Mouse (Mus musculus) hindbrain, embryonic 15.5 days (tissue): ENCODE measurements at regions not wholly inside any gene's neighbourhood (a gene's known extent, or its start where the extent isn't known, plus 50 kb on each side); places are given as distances from the start of the nearest gene placed in this dataset.

ENCODE experiments used
- ATAC-seq: fragments of 200-750 bp; cut with Nextera tagmentation; 2 replicates; pipeline ENCODE4 v1.8.0; 2017; ENCODE audit warnings: low read depth, moderate number of reproducible peaks, moderate TSS enrichment; ENCODE audit not compliant: low FRiP score
- H3K27ac ChIP-seq: fragments of 300-500 bp; sonication (generic); replicated peaks from 2 replicates; pipeline ENCODE4 v1.5.1; 2015; ENCODE audit warnings: mild to moderate bottlenecking, inconsistent platforms
- H3K27me3 ChIP-seq: fragments of 300-500 bp; sonication (generic); 2 replicates; pipeline ENCODE4 v1.6.1; 2015; ENCODE audit warnings: control low read depth, inconsistent platforms
- H3K36me3 ChIP-seq: fragments of 300-500 bp; sonication (generic); 2 replicates; pipeline ENCODE4 v1.6.1; 2015; ENCODE audit warnings: control low read depth, inconsistent platforms
- H3K4me1 ChIP-seq: fragments of 300-500 bp; sonication (generic); replicated peaks from 2 replicates; pipeline ENCODE4 v1.6.1; 2015; ENCODE audit warnings: control low read depth, inconsistent platforms
- H3K4me2 ChIP-seq: fragments of 300-500 bp; sonication (generic); 2 replicates; pipeline ENCODE4 v1.6.1; 2015; ENCODE audit warnings: moderate library complexity, mild to moderate bottlenecking, inconsistent platforms
- H3K4me3 ChIP-seq: fragments of 300-500 bp; sonication (generic); 2 replicates; pipeline ENCODE4 v1.5.1; 2015; ENCODE audit warnings: mild to moderate bottlenecking, inconsistent platforms
- H3K9ac ChIP-seq: fragments of 300-500 bp; sonication (generic); 2 replicates; pipeline ENCODE4 v1.6.1; 2015; ENCODE audit warnings: inconsistent platforms
- H3K9me3 ChIP-seq: fragments of 300-500 bp; sonication (generic); 2 replicates; pipeline ENCODE4 v1.6.1; 2016; ENCODE audit warnings: control low read depth, inconsistent platforms
- WGBS: fragments of 180-500 bp; shearing (Covaris S2); methylation state at CpG from one replicate; pipeline ENCODE4 v1.1.7; 2015; 5-methylcytosine and 5-hydroxymethylcytosine counted together

DNA sequence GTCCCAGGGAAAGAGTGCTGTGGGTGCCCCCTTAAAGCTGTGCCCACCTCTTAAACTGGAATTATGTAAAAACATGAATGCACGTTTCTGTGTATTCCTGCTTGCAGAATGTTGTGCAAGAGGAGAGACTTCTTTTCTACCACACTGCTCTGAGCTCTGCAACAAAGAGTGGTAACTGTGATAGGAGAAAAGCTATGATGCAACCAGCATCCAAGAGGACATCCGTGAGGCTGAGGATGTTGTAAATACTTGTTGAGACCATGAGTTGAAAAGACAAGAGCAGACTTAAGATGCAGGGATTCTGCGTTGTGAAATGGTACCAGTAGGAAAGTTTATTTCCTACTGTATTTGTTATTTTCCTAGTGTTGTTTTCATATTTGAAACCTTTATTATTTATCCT is 56.0 kb upstream of the Arhgap11a start:
- no peak for ATAC-seq
- Histone ChIP-seq H3K27me3 (no peaks in the 10 kb centered on the region), H3K9me3 (no peaks in the 10 kb centered on the region), H3K4me3 (no peak overlapping the region), H3K36me3 (no peaks in the 10 kb centered on the region), H3K9ac (no peak overlapping the region), H3K27ac (no peak overlapping the region), H3K4me1 (no peaks in the 10 kb centered on the region; the same call in 1 of the 2 replicates), H3K4me2 (no peak overlapping the region)
- WGBS: 83% methylated on average over 3 of the region's 3 CpGs

DNA sequence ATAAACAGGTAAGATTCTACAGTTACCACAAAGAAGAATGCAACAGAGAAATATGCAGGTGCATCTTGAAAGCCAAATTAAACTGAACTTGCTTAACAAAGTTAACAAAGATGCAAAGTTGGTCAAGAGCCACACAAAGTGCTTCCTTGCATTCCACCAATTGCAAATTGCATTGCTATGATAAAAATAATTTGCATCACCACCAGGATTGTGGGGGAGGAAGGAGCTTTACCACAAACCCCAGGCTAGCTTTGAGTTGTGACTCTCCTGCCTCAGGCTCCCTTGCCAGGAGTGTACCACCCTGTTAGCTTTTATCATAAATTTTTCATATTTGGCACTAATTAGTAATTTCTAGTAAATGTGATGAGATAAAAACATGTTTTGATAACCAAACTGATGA is 55.4 kb upstream of the Arhgap11a start:
- Histone ChIP-seq H3K27ac (no peak overlapping the region), H3K9me3 (no peaks in the 10 kb centered on the region), H3K4me2 (no peak overlapping the region), H3K27me3 (no peaks in the 10 kb centered on the region), H3K36me3 (no peaks in the 10 kb centered on the region), H3K9ac (no peak overlapping the region), H3K4me3 (no peak overlapping the region), H3K4me1 (no peaks in the 10 kb centered on the region; the same call in 1 of the 2 replicates)
- ATAC-seq: no peak

DNA sequence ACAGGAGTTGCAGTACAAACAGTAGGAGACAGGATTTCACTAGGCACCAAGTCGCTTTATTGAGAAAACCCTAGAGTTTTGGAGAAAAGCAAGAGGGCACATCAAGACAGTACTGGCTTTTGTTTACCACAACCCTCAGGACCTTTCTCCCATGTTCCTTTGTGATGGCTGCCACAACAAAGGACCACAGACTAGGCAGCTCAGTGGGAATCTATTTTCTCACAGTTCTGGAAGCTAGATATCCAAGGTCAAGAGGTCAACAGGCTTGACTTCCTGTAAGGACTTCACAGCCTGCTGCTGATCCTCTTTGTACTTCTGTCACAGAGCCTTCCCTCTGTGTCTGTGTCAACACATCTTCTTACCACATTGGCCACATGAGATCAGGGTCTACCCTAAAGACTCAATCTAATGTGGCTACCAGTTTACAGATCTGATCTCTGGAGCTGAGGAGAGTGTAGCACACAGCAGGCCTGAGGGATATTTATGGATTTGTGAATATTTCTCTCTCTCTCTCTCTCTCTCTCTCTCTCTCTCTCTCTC is 54.6 kb upstream of the Arhgap11a start:
- Histone ChIP-seq H3K36me3 (no peaks in the 10 kb centered on the region), H3K9me3 (no peaks in the 10 kb centered on the region), H3K27me3 (no peaks in the 10 kb centered on the region), H3K4me3 (no peak overlapping the region), H3K4me1 (no peaks in the 10 kb centered on the region; the same call in 1 of the 2 replicates), H3K27ac (no peak overlapping the region), H3K4me2 (no peak overlapping the region), H3K9ac (no peak overlapping the region)
- WGBS: 10% methylated on average over 1 of the region's 1 CpGs
- no peak for ATAC-seq

DNA sequence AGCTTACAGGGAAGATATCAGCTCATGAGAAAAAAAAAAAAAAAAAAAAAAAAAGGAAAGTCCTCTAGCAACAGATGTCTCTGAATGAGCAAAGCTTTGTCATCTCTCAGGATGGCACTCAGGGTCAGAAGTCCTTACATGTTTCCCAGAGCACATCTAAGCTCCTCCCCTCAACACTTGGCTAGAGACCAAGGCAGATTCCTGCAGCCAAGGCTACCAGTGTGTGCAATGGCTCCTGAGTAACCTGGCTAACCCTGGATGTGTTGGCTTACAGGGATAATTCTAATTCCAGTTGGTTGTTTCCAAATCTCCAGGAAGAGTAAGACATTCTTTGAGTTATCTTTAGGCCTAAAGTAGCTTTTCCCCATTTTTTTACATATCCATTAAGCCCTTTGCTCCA is 53.9 kb upstream of the Arhgap11a start:
- Histone ChIP-seq H3K4me3 (no peak overlapping the region), H3K9ac (no peak overlapping the region), H3K27me3 (no peaks in the 10 kb centered on the region)

DNA sequence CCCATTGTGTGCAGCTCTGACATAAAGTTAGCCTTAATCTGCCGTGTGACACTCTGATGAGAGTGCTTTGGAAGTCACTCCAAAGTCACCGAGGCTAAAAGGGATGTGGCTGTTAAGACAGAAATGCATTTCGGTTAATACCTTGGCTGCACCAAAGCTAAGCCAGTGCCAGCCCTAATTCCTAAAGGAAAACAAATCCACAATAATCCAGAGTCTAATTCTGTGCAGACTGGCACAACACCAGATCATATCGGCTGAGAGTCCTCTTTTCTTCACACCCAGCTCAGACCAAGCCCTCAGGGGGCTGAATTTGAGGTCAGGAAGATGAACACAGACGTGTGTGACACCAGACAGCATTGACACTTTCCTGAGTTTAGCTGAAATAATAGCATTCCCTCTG is 52.0 kb upstream of the Arhgap11a start:
- no peaks in the 10 kb centered on the region for H3K9me3 ChIP-seq
- ATAC-seq: no peak
- H3K36me3 ChIP-seq: no peaks in the 10 kb centered on the region
- H3K27me3 ChIP-seq: no peaks in the 10 kb centered on the region
- H3K4me2 ChIP-seq: no peak overlapping the region
- WGBS: 32% methylated on average over 5 of the region's 5 CpGs
- no peak overlapping the region for H3K27ac ChIP-seq
- H3K4me3 ChIP-seq: no peak overlapping the region
- H3K4me1 ChIP-seq: no peaks in the 10 kb centered on the region; the same call in 1 of the 2 replicates
- H3K9ac ChIP-seq: no peak overlapping the region

More for the DNA sequence above, 53.9 kb upstream of the Arhgap11a start:
- no peaks in the 10 kb centered on the region for H3K9me3 ChIP-seq
- no peak for ATAC-seq
- H3K4me1 ChIP-seq: no peaks in the 10 kb centered on the region; the same call in 1 of the 2 replicates
- H3K4me2 ChIP-seq: no peak overlapping the region
- H3K27ac ChIP-seq: no peak overlapping the region
- no peaks in the 10 kb centered on the region for H3K36me3 ChIP-seq

DNA sequence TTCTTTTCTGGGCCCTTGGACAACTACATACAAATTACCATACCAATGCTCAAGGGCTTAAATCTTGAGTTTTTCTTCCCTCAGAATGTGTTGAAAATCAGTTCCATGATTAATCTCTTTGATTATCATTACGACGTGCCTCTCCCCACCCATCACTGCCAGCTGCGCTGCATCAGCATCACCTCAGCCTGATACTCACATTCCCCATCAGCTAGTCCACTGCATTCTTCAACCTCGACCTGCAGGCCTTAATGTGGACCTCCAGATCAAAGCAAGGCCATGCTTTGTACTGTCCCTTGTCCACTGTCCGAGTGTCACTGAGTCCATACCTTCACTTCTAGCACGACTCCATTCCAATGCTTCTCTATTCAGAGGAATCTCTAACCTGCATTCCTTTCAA is 50.3 kb upstream of the Arhgap11a start:
- H3K9me3 ChIP-seq: no peaks in the 10 kb centered on the region
- H3K27ac ChIP-seq: no peak overlapping the region
- 84% methylated on average over 6 of the region's 6 CpGs for WGBS
- ATAC-seq: no peak
- no peak overlapping the region for H3K4me2 ChIP-seq
- H3K9ac ChIP-seq: no peak overlapping the region
- no peaks in the 10 kb centered on the region; the same call in 1 of the 2 replicates for H3K4me1 ChIP-seq
- H3K27me3 ChIP-seq: no peaks in the 10 kb centered on the region
- H3K4me3 ChIP-seq: no peak overlapping the region
- H3K36me3 ChIP-seq: no peaks in the 10 kb centered on the region
